Mouse (Mus musculus) heart, embryonic 16.5 days (tissue): ENCODE measurements around the gene Hectd1. TPM values are rescaled to one million over a fixed set of nuclear protein-coding genes. Genes with fewer than 3 reads are reported as not detected.

Source experiments
- ATAC-seq: fragments of 200-750 bp; cut with Nextera tagmentation; replicated peaks from 2 replicates; pipeline ENCODE4 v1.8.0; 2017; ENCODE audit warnings: moderate number of reproducible peaks; ENCODE audit not compliant: insufficient read depth, low FRiP score; ENCODE audit errors: extremely low read depth
- H3K27ac ChIP-seq: fragments of 300-500 bp; sonication (generic); 2 replicates; pipeline ENCODE4 v1.5.1; 2014; ENCODE audit warnings: mild to moderate bottlenecking, low read length, control low read depth, moderate library complexity
- H3K27me3 ChIP-seq: fragments of 300-500 bp; sonication (generic); 2 replicates; pipeline ENCODE4 v1.6.1; 2014; ENCODE audit warnings: low read length, mixed read lengths; ENCODE audit not compliant: control insufficient read depth, insufficient read depth
- H3K36me3 ChIP-seq: fragments of 300-500 bp; sonication (generic); 2 replicates; pipeline ENCODE4 v1.6.1; 2014; ENCODE audit not compliant: control insufficient read depth, insufficient read depth
- H3K4me1 ChIP-seq: fragments of 300-500 bp; sonication (generic); 2 replicates; pipeline ENCODE4 v1.6.1; 2014; ENCODE audit warnings: low read length, mixed read lengths; ENCODE audit not compliant: control insufficient read depth, insufficient read depth
- H3K4me2 ChIP-seq: fragments of 300-500 bp; sonication (generic); 2 replicates; pipeline ENCODE4 v1.6.1; 2014; ENCODE audit warnings: low read depth, mild to moderate bottlenecking, control low read depth, low read length
- H3K4me3 ChIP-seq: fragments of 300-500 bp; sonication (generic); 2 replicates; pipeline ENCODE4 v1.5.1; 2014; ENCODE audit warnings: mild to moderate bottlenecking, control low read depth, low read length
- H3K9ac ChIP-seq: fragments of 300-500 bp; sonication (generic); 2 replicates; pipeline ENCODE4 v1.6.1; 2014; ENCODE audit warnings: low read length, control low read depth
- H3K9me3 ChIP-seq: fragments of 300-500 bp; sonication (generic); replicated peaks from 2 replicates; pipeline ENCODE4 v1.6.1; 2016; ENCODE audit warnings: low read length; ENCODE audit not compliant: control insufficient read depth
- WGBS: fragments of 180-500 bp; shearing (Covaris S2); extraction: QIAGEN DNeasy Blood & Tissue Kit; methylation state at CpG from one replicate; pipeline ENCODE4 v1.1.7; 2014; 5-methylcytosine and 5-hydroxymethylcytosine counted together
- polyA plus RNA-seq: library from polyadenylated mRNA; unstranded; fragments of >200 nt; fragmentation: Nextera tagmentation; extraction: Ambion mirVana; gene quantifications from 2 replicates; pipeline ENCODE4 v1.2.1, GENCODE M21; 2015

Hectd1 gene
- polyA plus RNA-seq, 1 experiment from 2014 or later, result 34.7 TPM

DNA sequence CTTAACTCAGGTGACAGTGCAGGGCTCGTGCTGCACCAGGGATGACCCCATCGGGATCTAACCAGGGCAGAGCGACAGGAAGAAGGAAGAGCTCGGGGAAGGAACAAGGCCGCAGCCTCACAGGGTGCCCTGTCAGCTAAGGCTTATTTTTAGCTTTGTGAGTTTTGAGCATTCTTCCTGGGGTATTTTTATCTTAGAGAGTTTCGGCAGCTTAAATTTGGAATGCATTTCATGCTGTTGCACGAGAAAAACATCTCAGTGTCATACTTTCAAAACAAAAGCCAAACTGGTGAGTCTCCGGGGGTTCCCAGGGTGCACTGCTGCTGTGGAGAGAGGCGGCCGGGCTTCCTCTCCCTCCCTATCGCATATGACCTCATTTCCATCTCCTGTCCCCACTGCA is 100.3 kb downstream of the Hectd1 start:
- Histone ChIP-seq H3K4me2 (peak overlapping the region; percentile 42), H3K9ac (peak overlapping the region; percentile 59)

DNA sequence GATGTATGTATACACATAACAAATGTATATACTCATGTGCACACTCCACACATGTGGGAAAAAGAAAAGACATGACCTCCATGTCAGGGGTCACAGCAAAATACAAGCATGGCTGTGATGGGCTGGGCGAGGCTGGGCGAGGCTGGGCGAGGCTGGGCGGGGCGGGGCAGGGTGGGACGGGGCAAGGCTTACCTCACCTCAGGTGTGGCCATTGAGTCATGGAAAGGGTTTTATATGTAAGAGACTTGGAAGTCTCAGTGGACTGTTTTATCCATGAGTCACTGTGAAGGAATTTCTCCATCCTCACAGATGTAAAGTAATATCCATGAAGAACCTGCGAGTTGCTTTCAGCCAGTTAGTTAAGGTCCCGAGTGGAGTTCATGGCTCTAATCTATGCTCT is 107.5 kb downstream of the Hectd1 start:
- no peaks in the 10 kb centered on the region; the same call in 1 of the 2 replicates for H3K9me3 ChIP-seq

More for the DNA sequence above, 100.3 kb downstream of the Hectd1 start:
- no peaks in the 10 kb centered on the region for H3K9me3 ChIP-seq
- WGBS, result 14% methylated on average over 11 of the region's 11 CpGs
- peaks cover 5% of the 10 kb centered on the region for H3K36me3 ChIP-seq
- peak; percentile 69; the same call in 1 of the 2 replicates for ATAC-seq
- no peak overlapping the region; the same call in 1 of the 2 replicates for H3K4me3 ChIP-seq
- H3K27ac ChIP-seq, result peak overlapping the region; percentile 94
- peaks cover 17% of the 10 kb centered on the region for H3K4me1 ChIP-seq
- no peaks in the 10 kb centered on the region for H3K27me3 ChIP-seq

DNA sequence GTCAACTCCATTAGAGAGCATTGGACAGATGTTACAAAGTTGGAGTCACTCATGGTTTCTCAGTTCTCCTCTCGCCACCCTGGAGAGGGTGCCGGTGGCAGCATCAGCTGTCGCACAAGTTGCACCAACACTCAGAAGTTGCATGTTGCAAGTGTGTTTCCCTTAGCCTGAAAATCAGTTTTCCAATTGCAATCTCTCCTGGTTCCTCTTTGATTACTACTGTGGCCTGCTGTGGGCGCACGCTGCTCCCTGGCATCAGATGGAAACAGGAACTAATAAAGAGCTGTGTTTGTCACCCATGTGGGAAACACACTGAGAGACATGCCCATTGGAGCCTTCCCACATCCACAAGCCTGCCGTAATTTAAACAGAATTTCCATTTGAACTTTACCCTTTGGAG is 110.7 kb downstream of the Hectd1 start:
- no peaks in the 10 kb centered on the region for H3K27me3 ChIP-seq
- no peak for ATAC-seq
- H3K4me2 ChIP-seq, result no peak overlapping the region
- H3K9ac ChIP-seq, result no peak overlapping the region
- no peak overlapping the region for H3K27ac ChIP-seq
- 90% methylated on average over 6 of the region's 6 CpGs for WGBS
- H3K36me3 ChIP-seq, result peaks cover 13% of the 10 kb centered on the region
- no peak overlapping the region for H3K4me3 ChIP-seq
- H3K9me3 ChIP-seq, result no peaks in the 10 kb centered on the region; the same call in 1 of the 2 replicates
- H3K4me1 ChIP-seq, result peaks cover 3% of the 10 kb centered on the region; the same call in 1 of the 2 replicates

More for the DNA sequence above, 107.5 kb downstream of the Hectd1 start:
- H3K36me3 ChIP-seq, result peaks cover 18% of the 10 kb centered on the region
- WGBS, result 87% methylated on average over 8 of the region's 8 CpGs
- no peaks in the 10 kb centered on the region for H3K27me3 ChIP-seq
- peaks cover 2% of the 10 kb centered on the region; the same call in 1 of the 2 replicates for H3K4me1 ChIP-seq
- no peak overlapping the region for H3K27ac ChIP-seq
- no peak for ATAC-seq
- no peak overlapping the region for H3K4me3 ChIP-seq
- no peak overlapping the region for H3K4me2 ChIP-seq
- no peak overlapping the region for H3K9ac ChIP-seq

DNA sequence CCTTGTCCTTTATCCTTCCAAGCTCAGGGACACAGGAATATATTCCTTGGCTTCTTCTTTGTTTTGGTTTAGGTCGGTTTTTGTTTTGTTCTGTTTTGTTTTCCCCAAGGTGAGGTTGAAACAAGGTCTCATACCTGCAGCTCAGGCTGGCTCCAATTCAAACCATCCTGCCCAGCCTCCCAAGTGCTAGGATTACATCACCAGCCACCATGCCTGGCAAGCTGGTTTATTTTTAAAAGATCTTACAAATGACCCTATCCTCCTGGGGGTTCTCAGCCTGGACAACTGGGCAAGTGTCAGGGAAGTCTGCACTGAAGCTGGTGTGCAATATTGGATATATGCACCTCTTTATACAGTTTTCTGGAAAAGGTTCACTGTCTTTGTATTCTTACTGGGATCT is 116.7 kb downstream of the Hectd1 start:
- Histone ChIP-seq H3K4me3 (no peak overlapping the region), H3K36me3 (no peaks in the 10 kb centered on the region), H3K4me1 (peaks cover 17% of the 10 kb centered on the region), H3K27me3 (no peaks in the 10 kb centered on the region), H3K27ac (no peak overlapping the region), H3K9me3 (no peaks in the 10 kb centered on the region; the same call in 1 of the 2 replicates), H3K9ac (no peak overlapping the region), H3K4me2 (no peak overlapping the region)
- WGBS, result 59% methylated on average over 1 of the region's 1 CpGs
- ATAC-seq, result no peak

DNA sequence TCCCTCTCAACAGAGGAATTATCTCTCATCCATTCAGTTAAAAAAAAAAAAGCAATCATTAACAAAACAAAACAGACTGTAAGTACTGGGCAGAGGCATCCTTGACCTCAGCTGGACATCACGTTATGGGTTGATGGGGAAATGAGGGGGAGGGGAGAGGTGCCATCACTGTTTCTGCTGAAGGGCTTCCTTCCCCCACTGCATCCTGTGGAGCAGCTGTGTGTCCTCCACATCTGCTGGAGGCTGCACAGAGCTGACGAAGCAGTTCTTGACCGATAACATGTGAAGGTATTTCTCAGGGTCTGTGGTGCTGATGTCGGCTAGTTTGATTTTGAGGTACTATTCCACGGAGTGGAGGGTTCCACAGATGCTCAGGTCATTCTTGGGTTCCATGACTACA is 119.2 kb downstream of the Hectd1 start:
- ATAC-seq, result no peak
- Histone ChIP-seq H3K9ac (no peak overlapping the region), H3K4me1 (peaks cover 14% of the 10 kb centered on the region), H3K9me3 (no peaks in the 10 kb centered on the region), H3K4me3 (no peak overlapping the region), H3K27me3 (no peaks in the 10 kb centered on the region), H3K4me2 (no peak overlapping the region), H3K36me3 (no peaks in the 10 kb centered on the region), H3K27ac (no peak overlapping the region)
- WGBS, result 62% methylated on average over 5 of the region's 5 CpGs

DNA sequence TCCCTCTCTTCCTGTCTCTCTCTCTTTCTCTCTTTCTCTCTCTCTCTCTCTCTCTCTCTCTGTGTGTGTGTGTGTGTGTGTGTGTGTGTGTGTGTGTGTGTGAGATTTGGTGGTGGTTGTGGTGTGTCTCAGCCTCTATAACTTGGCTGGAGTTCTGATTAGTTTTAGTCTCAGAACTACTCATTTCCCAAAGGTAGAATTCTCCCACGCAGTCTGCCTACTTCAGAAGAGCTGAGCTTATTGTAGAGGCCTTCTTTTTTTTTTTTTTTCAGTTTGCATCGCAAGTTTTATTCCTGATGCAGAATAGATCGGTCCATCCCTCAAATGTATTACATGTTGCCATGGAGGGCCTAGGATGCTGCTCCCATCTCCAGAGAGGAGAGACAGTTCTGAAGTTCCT is 119.6 kb downstream of the Hectd1 start:
- Histone ChIP-seq H3K4me2 (no peak overlapping the region), H3K27me3 (no peaks in the 10 kb centered on the region), H3K36me3 (no peaks in the 10 kb centered on the region), H3K4me3 (no peak overlapping the region), H3K9ac (no peak overlapping the region), H3K4me1 (peaks cover 14% of the 10 kb centered on the region), H3K27ac (peak overlapping the region; percentile 73), H3K9me3 (no peaks in the 10 kb centered on the region)
- no peak for ATAC-seq
- 70% methylated on average over 3 of the region's 3 CpGs for WGBS

DNA sequence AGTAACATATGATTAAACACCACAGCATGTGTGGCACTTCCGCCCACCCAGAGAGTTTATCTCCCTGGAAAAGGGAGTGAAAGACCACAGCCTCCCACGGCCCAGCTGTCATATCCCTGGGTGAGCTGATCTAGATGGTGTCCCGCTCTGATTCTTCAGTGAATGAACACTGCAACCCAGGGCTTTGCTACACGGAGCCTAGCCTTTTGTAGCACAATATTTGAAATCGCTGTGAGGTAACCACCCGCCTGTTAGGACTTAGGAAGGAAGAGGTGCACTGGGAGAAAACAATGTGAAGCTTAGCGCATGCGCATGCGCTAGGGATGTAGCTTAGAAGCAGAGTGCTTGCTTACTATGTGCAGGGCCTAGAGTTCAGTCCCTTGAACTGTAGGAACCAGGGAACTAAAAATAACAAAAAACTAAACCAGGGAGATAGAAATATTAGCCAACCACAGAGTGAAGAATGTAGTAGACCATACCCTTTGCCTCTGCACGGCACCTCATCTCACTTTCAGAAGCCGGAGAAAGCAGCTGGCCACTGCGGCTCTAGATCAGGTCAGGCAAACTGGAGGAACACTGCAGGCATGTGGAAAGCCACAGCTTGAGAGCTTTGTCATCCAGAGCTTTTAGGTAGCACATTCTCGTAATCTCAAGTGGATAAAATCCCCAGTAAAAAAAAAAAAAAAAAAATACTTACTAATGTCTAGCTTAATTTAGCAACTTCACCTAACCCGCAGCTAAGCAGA is 120.2 kb downstream of the Hectd1 start:
- no peaks in the 10 kb centered on the region for H3K9me3 ChIP-seq
- ATAC-seq, result no peak
- H3K27me3 ChIP-seq, result no peaks in the 10 kb centered on the region
- H3K4me3 ChIP-seq, result 0 out of 2 replicates have a peak overlapping the region, but pooled peaks have one; percentile 7
- peak overlapping the region; percentile 73 for H3K27ac ChIP-seq
- no peaks in the 10 kb centered on the region for H3K36me3 ChIP-seq
- peaks cover 14% of the 10 kb centered on the region for H3K4me1 ChIP-seq
- H3K9ac ChIP-seq, result peak overlapping the region; percentile 54
- 42% methylated on average over 14 of the region's 14 CpGs for WGBS
- H3K4me2 ChIP-seq, result peak overlapping the region; percentile 16; the same call in 1 of the 2 replicates

DNA sequence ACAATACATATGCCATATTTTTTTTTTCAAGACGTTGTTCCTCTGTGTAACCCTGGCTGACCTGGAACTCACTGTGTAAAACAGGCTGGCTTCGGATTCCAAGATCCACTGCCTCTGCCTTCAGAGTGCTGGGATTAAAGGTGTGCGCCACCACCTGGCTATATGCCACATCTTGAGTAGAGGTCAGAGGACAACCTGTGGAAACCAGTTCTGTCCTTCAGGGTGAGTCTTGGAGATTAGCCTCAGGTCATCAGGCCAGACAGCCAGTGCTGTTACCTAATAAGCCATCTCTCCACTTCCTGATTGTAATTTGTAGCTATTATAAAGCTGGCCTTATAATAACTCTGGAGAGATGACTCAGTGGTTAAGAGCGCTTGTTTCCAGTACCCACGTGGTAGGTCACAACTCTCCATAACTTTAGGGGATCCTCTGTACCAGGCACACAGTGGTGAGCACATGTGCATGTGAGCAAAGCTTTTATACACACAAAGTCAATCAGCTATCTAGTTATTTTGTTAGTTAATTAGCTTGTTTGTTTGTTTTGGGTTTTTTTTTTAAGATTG is 122.6 kb downstream of the Hectd1 start:
- Histone ChIP-seq H3K4me1 (peaks cover 8% of the 10 kb centered on the region), H3K4me3 (no peak overlapping the region), H3K9ac (no peak overlapping the region), H3K27me3 (no peaks in the 10 kb centered on the region), H3K36me3 (no peaks in the 10 kb centered on the region), H3K27ac (no peak overlapping the region), H3K4me2 (no peak overlapping the region), H3K9me3 (peaks cover 2% of the 10 kb centered on the region)
- WGBS, result 79% methylated on average over 5 of the region's 5 CpGs
- no peak for ATAC-seq

DNA sequence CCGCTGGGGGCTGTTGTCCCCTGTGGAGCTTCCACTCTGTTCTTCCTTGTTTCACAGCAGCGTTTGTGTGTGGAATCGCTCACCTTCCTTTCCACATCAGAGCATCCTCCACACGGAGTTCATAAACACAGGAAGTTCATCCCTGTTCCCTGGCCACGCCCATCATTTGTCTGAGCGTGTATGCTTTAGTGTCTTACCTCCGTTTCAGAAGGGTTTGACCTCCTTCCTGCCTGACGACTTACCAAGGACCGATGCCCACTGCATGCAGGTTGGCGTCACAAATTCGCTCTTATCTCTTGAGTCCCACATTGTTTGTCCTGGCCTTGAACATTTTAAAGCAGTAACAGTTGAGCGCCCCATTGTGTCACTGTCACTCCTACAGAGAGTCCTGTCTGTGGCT is 123.6 kb downstream of the Hectd1 start:
- Histone ChIP-seq H3K27me3 (no peaks in the 10 kb centered on the region), H3K27ac (no peak overlapping the region)

More for the DNA sequence above, 123.6 kb downstream of the Hectd1 start:
- peaks cover 8% of the 10 kb centered on the region for H3K4me1 ChIP-seq
- WGBS, result 66% methylated on average over 12 of the region's 12 CpGs
- H3K36me3 ChIP-seq, result no peaks in the 10 kb centered on the region
- no peak overlapping the region for H3K4me3 ChIP-seq
- H3K4me2 ChIP-seq, result no peak overlapping the region
- H3K9ac ChIP-seq, result no peak overlapping the region
- H3K9me3 ChIP-seq, result peaks cover 2% of the 10 kb centered on the region
- no peak for ATAC-seq
